Mouse (Mus musculus) intestine, embryonic 15.5 days (tissue): ENCODE measurements around the gene Cdkn2d. TPM values are rescaled to one million over a fixed set of nuclear protein-coding genes. Genes with fewer than 3 reads are reported as not detected.
"Not testable (repeated sequence)": the region's sequence is repeated elsewhere in the genome, so short reads cannot be mapped to it uniquely, and the experiment has no call there.

Source experiments
- ATAC-seq: fragments of 200-750 bp; cut with Nextera tagmentation; 2 replicates; pipeline ENCODE4 v1.8.0; 2017; ENCODE audit warnings: moderate TSS enrichment, moderate library complexity
- H3K27ac ChIP-seq: fragments of 300-500 bp; sonication (generic); 2 replicates; pipeline ENCODE4 v1.5.1; 2015; ENCODE audit warnings: mild to moderate bottlenecking, inconsistent platforms
- H3K27me3 ChIP-seq: fragments of 300-500 bp; sonication (generic); replicated peaks from 2 replicates; pipeline ENCODE4 v1.6.1; 2015; ENCODE audit warnings: inconsistent platforms
- H3K36me3 ChIP-seq: fragments of 300-500 bp; sonication (generic); 2 replicates; pipeline ENCODE4 v1.6.1; 2015; ENCODE audit warnings: inconsistent platforms
- H3K4me1 ChIP-seq: fragments of 300-500 bp; sonication (generic); replicated peaks from 2 replicates; pipeline ENCODE4 v1.6.1; 2015; ENCODE audit warnings: inconsistent platforms
- H3K4me2 ChIP-seq: fragments of 300-500 bp; sonication (generic); replicated peaks from 2 replicates; pipeline ENCODE4 v1.6.1; 2015; ENCODE audit warnings: mild to moderate bottlenecking, inconsistent platforms
- H3K4me3 ChIP-seq: fragments of 300-500 bp; sonication (generic); replicated peaks from 2 replicates; pipeline ENCODE4 v1.5.1; 2015; ENCODE audit warnings: inconsistent platforms
- H3K9ac ChIP-seq: fragments of 300-500 bp; sonication (generic); 2 replicates; pipeline ENCODE4 v1.6.1; 2015; ENCODE audit warnings: inconsistent platforms
- H3K9me3 ChIP-seq: fragments of 300-500 bp; sonication (generic); 2 replicates; pipeline ENCODE4 v1.6.1; 2016; ENCODE audit warnings: inconsistent platforms
- WGBS: fragments of 180-500 bp; shearing (Covaris S2); methylation state at CpG from one replicate; pipeline ENCODE4 v1.1.7; 2015; 5-methylcytosine and 5-hydroxymethylcytosine counted together
- polyA plus RNA-seq: library from polyadenylated mRNA; unstranded; fragments of >200 nt; fragmentation: Nextera tagmentation; extraction: Ambion mirVana; gene quantifications from 2 replicates; pipeline ENCODE4 v1.2.1, GENCODE M21; 2015

Cdkn2d gene
- polyA plus RNA-seq, 1 experiment from 2014 or later, result 42.1 TPM

DNA sequence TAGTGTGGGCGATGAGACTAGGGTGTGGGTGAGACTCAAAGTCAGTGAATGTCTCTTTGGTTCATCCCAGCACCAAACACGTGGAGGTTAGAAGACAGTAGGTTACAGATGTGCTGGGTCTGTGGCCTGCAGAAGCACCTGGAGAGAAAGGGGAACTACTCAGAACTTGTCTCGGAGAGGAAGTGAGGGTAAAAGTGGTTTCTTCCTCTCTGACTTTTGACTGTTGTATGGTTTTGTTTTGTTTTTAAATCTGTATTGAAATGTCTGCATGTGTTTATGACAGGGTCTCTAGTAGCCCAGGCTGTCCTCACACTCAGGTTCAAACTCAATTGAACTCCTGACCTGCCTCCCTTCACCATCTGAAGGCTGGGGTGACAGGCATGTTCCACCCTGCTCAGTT lies 36.8 kb upstream of the Cdkn2d start:
- H3K27ac ChIP-seq, result no peak overlapping the region
- WGBS, result 70% methylated on average over 3 of the region's 3 CpGs
- no peak overlapping the region for H3K4me3 ChIP-seq
- H3K4me2 ChIP-seq, result no peak overlapping the region
- 0 out of 2 replicates have a peak, but pooled peaks cover 4% of the 10 kb centered on the region for H3K4me1 ChIP-seq
- no peak for ATAC-seq
- no peaks in the 10 kb centered on the region for H3K36me3 ChIP-seq
- H3K27me3 ChIP-seq, result no peaks in the 10 kb centered on the region
- no peaks in the 10 kb centered on the region for H3K9me3 ChIP-seq
- H3K9ac ChIP-seq, result no peak overlapping the region

DNA sequence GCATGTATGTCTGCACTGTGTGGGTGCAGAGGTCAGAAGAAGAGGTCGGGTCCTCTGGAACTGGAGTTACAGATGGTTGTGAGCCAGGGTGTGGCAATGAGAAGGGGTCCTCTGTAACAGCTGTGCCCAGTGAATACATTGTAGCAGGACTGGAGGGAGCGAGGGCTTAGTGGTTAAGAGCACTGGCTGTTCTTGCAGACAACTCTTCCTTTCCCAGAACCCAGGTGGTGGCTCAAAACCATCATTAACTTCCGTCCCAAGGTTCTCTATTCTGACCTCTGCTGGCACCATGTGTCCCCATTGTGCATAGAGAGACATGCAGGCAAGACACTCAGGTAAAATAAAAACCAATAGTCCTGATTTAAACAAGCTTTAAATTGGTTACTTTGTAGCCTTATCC lies 36.4 kb upstream of the Cdkn2d start:
- H3K9me3 ChIP-seq, result no peaks in the 10 kb centered on the region
- H3K4me2 ChIP-seq, result no peak overlapping the region
- no peaks in the 10 kb centered on the region for H3K27me3 ChIP-seq
- H3K36me3 ChIP-seq, result no peaks in the 10 kb centered on the region
- H3K27ac ChIP-seq, result no peak overlapping the region
- 64% methylated on average over 3 of the region's 3 CpGs for WGBS
- H3K4me3 ChIP-seq, result no peak overlapping the region
- H3K4me1 ChIP-seq, result 0 out of 2 replicates have a peak, but pooled peaks cover under 1% of the 10 kb centered on the region
- ATAC-seq, result no peak
- no peak overlapping the region for H3K9ac ChIP-seq

DNA sequence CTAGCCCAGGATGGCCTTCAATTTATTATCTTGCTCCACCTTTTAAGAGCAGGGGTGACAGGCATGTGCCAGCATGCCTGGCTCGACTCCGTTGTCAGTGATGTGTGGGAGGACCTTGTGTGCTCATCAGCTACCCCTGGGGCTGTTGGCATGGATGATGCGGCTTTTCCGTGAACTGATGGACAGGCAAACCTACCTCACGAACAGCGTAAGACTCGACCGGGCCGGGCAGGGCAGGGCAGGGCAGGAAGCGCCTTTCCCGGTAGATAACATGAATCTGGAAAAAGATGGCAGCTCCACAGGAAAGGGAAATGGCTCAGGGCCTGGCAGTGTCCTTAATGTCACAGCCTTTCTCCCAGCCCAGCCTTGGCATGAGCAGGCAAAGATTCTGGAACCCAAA lies 33.1 kb upstream of the Cdkn2d start:
- Histone ChIP-seq H3K27ac (no peak overlapping the region), H3K27me3 (no peaks in the 10 kb centered on the region)
- WGBS, result 89% methylated on average over 11 of the region's 11 CpGs

DNA sequence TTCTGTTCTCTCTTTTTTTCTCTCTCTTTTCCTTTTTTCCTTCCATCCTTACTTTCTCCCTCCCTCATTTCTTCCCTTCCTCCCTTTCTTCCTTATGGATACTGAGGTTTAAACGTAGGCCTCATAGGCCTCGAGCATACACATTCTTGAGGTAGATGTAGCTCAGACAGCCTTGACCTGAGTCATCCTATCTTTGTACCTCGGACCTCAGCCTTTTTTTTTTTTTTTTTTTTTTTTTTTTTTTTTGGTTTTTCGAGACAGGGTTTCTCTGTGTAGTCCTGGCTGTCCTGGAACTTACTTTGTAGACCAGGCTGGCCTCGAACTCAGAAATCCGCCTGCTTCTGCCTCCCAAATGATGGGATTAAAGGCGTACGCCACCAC lies 31.7 kb upstream of the Cdkn2d start:
- ATAC-seq, H3K4me2 ChIP-seq, H3K9me3 ChIP-seq, H3K36me3 ChIP-seq, H3K4me3 ChIP-seq, H3K27me3 ChIP-seq, H3K27ac ChIP-seq, H3K9ac ChIP-seq: not testable (repeated sequence)
- peaks cover 15% of the 10 kb centered on the region for H3K4me1 ChIP-seq
- WGBS, result 85% methylated on average over 8 of the region's 8 CpGs

More for the DNA sequence above, 33.1 kb upstream of the Cdkn2d start:
- Histone ChIP-seq H3K4me2 (no peak overlapping the region), H3K36me3 (no peaks in the 10 kb centered on the region), H3K9ac (no peak overlapping the region), H3K9me3 (no peaks in the 10 kb centered on the region), H3K4me1 (peaks cover 15% of the 10 kb centered on the region), H3K4me3 (no peak overlapping the region)
- ATAC-seq, result no peak

DNA sequence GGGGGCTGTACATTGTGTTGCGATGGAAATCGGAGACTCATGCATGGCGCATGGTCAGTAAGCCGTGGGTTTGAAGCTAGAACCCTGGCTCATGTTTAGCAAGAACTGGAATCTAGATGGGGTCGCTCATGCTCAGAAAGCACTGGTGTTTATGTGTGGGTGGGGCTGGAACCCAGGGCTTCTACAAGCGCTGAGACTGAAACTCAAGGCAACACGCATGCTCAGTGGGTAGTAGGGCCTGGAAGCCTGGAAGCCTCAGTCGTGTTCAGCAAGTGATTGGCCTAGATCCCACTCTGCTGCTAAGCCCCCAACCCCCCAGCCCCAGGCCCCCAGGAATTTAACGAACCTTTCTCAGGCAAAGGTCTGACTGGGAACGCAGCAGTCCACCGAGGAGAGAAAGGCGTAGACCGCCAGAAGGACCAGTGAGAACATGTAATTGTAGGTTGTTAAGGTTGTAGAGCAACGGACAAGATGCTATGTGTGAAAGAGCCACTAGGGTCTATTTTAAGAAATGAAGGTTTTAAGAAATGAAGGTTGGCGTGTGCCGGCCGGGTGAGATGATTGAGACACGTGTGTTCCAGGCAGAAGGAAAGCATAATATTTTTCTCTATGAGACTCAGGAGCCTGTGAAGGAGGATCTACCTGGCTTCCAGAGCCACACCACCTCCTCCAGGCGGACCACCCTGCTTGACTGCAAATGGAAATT lies 31.2 kb upstream of the Cdkn2d start:
- Histone ChIP-seq H3K27me3 (no peaks in the 10 kb centered on the region), H3K36me3 (no peaks in the 10 kb centered on the region), H3K9ac (no peak overlapping the region), H3K9me3 (no peaks in the 10 kb centered on the region), H3K4me1 (peaks cover 15% of the 10 kb centered on the region), H3K4me2 (peak overlapping the region; percentile 85), H3K27ac (no peak overlapping the region), H3K4me3 (no peak overlapping the region)
- ATAC-seq, result no peak
- WGBS, result 82% methylated on average over 19 of the region's 19 CpGs

DNA sequence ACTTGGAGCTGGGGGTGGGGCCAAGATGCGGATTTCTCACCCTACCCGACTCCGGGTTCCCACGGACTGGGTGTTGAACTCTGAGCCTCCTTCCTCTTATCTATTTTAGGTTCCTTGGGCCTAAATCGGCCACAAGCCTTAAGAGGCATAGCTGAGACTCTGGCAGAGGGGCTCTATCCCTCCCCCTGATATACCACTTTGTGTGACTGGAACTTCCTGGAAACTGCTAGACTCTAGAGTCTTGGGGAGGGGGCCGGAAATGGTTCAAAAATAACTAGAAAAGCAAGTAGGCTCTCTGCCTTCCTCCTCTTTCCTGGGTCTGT lies 30.3 kb upstream of the Cdkn2d start:
- Histone ChIP-seq H3K27ac (no peak overlapping the region), H3K36me3 (no peaks in the 10 kb centered on the region), H3K4me2 (peak overlapping the region; percentile 85), H3K4me1 (peaks cover 15% of the 10 kb centered on the region), H3K9ac (peak overlapping the region; percentile 77), H3K27me3 (no peaks in the 10 kb centered on the region), H3K9me3 (no peaks in the 10 kb centered on the region), H3K4me3 (peak overlapping the region; percentile 65)
- peak; percentile 24; the same call in 1 of the 2 replicates for ATAC-seq
- 10% methylated on average over 6 of the region's 6 CpGs for whole genome bisulfite sequencing

DNA sequence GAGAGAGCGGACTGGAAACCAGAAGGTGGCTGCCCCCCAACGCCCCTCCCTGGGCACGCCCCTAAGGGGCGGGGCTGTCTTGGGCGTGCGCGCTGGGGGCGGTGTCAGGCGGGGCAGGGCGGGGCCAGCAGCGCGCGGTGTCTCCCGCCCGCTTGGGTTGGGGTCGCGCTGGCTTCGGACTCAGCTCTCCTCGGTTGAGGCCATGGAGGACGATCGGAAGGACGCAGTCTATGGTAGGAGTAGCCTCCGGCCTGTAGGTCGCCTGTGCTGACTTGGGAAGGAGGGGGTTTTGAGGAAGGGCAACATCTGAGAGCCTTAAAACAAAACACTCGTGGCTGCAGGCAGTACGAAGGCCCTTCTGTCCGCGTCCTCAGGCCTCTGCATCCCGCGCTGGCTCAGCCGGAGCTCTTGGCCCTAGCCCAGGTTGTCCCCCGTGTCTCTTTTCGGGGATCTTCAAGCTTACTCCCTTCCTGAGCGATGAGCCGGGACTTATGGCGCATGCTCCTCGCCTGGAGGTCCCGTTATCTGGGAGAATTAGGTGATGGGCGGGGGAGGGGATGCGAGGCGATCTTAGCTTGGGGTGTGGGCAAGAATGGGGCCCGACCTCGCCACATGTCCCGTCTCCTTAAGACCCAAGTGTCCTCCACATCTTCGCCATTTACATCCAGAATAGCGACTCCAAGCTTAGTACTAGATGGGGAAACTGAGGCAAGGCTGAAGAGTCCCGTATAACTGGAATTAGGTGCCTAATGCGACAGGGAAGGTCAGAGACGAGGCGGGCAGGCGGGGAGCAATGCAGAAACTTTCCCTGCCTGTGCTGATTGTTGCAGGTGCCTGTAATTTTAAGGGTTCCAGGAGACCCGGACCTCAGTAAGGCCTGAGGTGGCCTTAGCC lies 29.7 kb upstream of the Cdkn2d start, which contains the start of gene Slc44a2:
Slc44a2 (plus strand) TSS at position 80 of the 894 bp plus-strand sequence.
- peak within 1 kb of the TSS; percentile 85 for H3K4me2 ChIP-seq
- H3K27ac ChIP-seq, result 0 out of 2 replicates have a peak within 1 kb of the TSS, but pooled peaks have one; percentile 10
- peak within 1 kb of the TSS; percentile 77 for H3K9ac ChIP-seq
- peak; percentile 98 for ATAC-seq
- no peaks in the 10 kb centered on the region for H3K9me3 ChIP-seq
- H3K27me3 ChIP-seq, result no peaks in the 10 kb centered on the region
- WGBS, result 2% methylated on average over 52 of the region's 52 CpGs
- peaks cover 15% of the 10 kb centered on the region for H3K4me1 ChIP-seq
- peak within 1 kb of the TSS; percentile 65 for H3K4me3 ChIP-seq
- H3K36me3 ChIP-seq, result no peaks in the 10 kb centered on the region

DNA sequence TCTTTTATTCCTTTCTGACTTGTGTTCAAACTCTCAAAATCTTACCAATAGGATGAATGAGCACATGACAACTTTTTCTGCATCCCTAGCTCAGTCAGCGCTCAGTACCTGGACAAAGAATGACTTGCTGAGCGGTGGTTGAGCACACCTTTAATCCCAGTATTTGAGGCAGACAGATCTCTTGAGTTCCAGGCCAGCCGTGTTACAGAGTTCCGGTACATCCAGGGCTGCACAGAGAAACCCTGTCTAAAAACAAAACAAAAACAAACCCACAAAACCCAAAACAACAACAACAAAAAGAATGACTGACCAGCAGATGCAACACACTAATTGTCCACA lies 29.0 kb upstream of the Cdkn2d start:
- Histone ChIP-seq H3K27ac (no peak overlapping the region), H3K4me3 (peak overlapping the region; percentile 65), H3K9me3 (no peaks in the 10 kb centered on the region), H3K4me2 (peak overlapping the region; percentile 85), H3K27me3 (no peaks in the 10 kb centered on the region), H3K9ac (peak overlapping the region; percentile 77; the same call in 1 of the 2 replicates), H3K36me3 (no peaks in the 10 kb centered on the region), H3K4me1 (peaks cover 15% of the 10 kb centered on the region)
- peak; percentile 65 for ATAC-seq
- WGBS, result 18% methylated on average over 4 of the region's 4 CpGs

DNA sequence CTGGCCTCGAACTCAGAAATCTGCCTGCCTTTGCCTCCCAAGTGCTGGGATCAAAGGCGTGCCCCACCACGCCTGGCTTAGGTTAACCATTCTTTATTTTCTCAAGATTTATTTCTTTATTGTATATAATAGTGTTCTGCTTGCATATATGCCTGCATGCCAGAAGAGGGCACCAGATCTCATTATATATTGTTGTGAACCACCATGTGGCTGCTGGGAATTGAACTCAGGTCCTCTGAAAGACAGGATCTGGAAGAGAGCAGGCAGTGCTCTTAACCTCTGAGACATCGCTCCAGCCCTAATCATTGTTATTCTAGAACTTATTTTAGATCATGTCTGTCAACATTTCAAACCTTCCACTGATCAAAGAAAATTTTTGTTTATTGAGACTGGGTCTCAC lies 28.3 kb upstream of the Cdkn2d start:
- H3K4me1 ChIP-seq, result peaks cover 15% of the 10 kb centered on the region
- H3K27me3 ChIP-seq, result no peaks in the 10 kb centered on the region
- H3K9me3 ChIP-seq, result no peaks in the 10 kb centered on the region
- no peak overlapping the region for H3K9ac ChIP-seq
- H3K4me2 ChIP-seq, result no peak overlapping the region
- 92% methylated on average over 4 of the region's 4 CpGs for WGBS
- H3K4me3 ChIP-seq, result no peak overlapping the region
- no peaks in the 10 kb centered on the region for H3K36me3 ChIP-seq
- ATAC-seq, result no peak
- no peak overlapping the region for H3K27ac ChIP-seq

DNA sequence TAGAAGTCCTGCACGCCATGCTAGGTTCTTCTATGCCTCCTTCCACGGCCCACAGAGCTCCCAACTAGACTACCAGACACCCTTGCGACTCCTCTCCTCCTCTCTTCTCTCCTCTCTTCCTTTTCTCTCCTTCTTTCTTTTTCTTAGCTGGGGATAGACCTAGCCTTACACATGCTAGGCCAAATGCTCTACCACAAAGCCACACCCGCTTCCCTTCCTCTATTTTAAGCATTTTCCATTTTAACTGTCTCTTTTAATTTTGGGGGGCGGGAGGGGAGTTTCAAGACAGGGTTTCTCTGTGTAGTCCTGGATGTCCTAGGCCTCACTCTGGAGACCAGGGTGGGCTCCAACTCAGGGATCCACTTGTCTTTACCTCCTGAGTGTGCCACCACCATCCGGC lies 27.6 kb upstream of the Cdkn2d start:
- Histone ChIP-seq H3K4me1 (peaks cover 15% of the 10 kb centered on the region), H3K36me3 (no peaks in the 10 kb centered on the region), H3K4me3 (no peak overlapping the region), H3K27me3 (no peaks in the 10 kb centered on the region), H3K4me2 (no peak overlapping the region), H3K27ac (no peak overlapping the region), H3K9me3 (no peaks in the 10 kb centered on the region), H3K9ac (no peak overlapping the region)
- no peak for ATAC-seq
- 86% methylated on average over 6 of the region's 6 CpGs for WGBS

DNA sequence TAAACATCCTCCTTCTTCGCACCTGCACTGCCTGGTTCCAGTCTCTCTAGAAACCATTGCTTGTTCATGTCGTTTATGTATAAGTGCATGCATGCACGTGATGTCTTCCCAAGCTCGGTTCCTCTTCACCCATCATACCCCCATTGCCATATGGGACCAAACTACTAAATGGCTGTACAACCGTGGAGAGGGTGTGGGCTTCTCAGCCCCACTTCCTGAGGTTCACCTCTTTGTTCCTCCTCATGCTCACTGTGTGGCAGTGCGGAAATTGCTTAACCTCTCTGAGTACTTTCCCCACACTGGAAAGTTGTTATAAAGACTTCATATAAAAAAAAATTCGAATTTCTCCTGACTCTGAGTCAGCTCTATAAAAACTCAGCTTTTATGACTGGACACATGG lies 25.5 kb upstream of the Cdkn2d start:
- no peak overlapping the region for H3K27ac ChIP-seq
- no peaks in the 10 kb centered on the region for H3K9me3 ChIP-seq
- 76% methylated on average over 7 of the region's 7 CpGs for WGBS
- peaks cover 10% of the 10 kb centered on the region for H3K4me1 ChIP-seq
- H3K9ac ChIP-seq, result no peak overlapping the region
- no peak overlapping the region for H3K4me2 ChIP-seq
- no peak overlapping the region for H3K4me3 ChIP-seq
- H3K36me3 ChIP-seq, result no peaks in the 10 kb centered on the region
- peaks cover 5% of the 10 kb centered on the region for H3K27me3 ChIP-seq
- ATAC-seq, result no peak

DNA sequence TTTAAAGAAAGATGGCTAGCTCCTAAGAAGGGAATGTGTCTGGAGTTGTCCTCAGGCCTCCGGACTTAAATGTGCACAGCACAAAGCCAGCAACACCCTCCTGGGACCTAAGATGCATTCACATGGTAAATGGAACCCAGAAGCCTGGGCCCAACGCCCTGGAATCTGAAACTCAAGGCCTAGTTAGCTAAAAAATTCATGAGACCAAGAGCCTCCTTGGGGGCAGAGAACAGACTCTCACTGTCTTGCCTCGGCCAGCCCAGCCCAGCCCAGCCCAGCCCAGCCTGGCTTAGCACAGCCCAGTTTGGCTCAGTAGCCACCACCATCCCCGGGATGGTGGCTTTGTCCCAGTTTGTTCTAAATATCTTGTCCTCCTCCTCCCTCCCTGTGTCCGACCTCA lies 24.2 kb upstream of the Cdkn2d start:
- peaks cover 3% of the 10 kb centered on the region; the same call in 1 of the 2 replicates for H3K4me1 ChIP-seq
- no peak for ATAC-seq
- no peak overlapping the region for H3K9ac ChIP-seq
- WGBS, result 59% methylated on average over 5 of the region's 5 CpGs
- H3K36me3 ChIP-seq, result no peaks in the 10 kb centered on the region
- peaks cover 5% of the 10 kb centered on the region for H3K27me3 ChIP-seq
- no peak overlapping the region for H3K4me3 ChIP-seq
- no peaks in the 10 kb centered on the region for H3K9me3 ChIP-seq
- H3K27ac ChIP-seq, result no peak overlapping the region
- H3K4me2 ChIP-seq, result no peak overlapping the region
